Mouse (Mus musculus): ENCODE results near the gene Aars2.

Gene Aars2

DNA sequence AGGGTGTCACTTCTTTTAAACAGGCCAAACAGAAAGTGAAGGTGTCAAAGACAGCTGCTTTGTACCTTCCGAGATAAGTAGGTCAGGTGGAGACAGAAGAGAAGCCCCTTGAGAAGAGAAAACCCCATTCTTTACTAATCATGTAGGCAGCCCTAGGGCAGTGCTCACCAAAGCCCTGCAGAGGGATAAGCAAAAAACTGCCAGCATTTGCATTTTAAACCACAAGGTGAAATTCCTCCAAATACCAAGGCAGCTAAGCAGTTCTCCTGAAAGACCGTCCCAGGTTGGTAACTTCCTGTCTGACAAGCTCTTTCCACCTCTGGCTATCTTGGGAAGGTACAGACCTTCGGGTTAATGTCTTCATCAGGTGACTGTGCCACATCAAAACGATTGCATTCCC, 4.3 kb upstream of the Aars2 start:
- DNase-seq, result no peak

DNA sequence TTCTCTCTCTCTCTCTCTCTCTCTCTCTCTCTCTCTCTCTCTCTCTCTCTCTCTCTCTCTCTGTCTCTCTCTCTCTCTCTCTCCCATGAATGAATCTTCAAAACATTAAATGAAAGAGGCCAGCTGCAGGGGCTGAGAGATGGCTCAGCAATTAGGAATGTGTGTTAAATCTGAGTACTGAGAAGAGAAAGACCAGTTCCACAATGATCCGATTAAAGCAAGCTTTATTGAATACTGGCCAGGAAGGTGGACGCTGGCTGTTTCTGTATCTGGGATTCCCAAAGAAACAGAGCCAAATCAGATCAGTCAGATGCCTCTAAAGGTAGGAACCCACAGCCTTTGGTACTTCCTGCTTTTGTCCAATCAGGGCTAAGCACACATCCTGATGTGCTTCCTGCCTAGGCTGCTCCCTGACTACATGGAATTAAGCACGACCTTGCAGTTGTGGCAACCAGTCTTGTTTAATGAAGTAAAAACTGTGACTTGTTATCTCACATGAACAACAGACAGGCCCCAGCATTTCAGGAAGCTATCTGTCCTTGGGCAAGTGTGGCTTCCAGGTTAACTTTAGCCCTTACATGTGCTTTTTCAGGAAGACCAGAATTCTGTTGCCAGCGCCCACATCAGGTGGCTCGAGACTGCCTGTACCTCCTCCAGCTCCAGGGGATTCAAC, 3.2 kb upstream of the Aars2 start:
- DNase-seq, result no peak

DNA sequence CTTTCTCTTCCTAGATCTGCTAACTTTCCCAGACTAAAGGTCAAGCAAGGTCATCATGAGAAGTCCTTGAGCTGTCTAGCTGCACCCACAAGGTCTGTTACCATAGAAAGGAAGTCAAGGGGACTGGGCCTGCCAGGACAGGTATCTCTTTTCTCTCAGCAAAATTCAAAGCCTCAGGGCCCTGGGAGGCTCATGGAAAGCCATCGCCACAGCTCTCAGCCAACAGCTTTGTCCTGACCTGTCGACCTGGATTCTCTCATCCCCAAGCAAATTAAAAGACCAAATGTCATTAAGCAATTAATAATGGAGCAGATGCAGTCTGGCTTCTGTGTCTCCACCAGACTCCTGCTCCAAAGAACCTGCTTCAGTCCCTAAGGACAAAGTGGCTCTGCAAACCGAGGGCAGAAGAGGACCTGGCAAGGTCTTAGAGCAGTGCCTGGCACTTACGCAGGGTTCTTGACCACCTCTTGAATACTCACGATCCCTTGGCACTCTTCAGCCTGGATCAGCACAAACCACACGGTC, 638 bp upstream of the Aars2 start:
- no peak for DNase-seq

DNA sequence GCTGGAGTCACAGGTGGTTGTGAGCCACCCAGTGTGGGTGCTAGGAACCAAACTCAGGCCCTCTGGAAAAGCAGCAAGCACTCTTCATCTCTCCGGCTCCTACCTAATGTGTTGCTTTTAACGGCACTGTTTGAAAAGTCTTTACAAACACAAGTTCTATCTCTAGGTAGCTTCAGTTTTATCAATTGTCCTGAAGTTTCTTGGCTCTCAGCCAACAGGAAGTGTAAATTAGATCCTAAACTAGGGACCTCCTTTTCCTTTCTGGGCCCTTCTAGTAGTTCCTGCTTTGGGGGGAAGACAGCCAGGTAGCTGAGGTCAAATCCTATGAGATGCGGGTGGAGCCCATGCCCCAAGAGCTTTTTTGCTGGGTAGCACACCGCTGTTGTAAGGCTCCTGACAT, 4.2 kb downstream of the Aars2 start:
- DNase-seq, result no peak

DNA sequence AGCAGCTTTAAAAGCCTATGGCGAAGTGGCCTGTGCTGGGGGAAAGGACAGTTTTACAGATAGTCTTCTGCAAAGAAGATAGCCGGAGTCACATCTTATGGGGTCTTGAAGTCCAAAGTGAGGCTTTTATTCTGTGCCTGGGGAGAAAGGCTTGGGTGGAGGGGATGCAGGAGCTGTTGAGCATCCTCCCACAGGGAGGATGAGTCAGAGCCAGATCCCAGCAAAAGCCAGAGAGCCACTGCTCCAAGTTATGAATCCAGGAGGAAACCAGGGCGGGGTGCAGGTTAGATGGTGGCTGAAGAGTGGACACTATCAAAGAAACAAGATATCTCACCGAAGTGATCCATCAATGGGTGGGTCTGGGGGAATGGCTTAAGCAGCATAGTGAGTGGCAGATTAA, 5.1 kb downstream of the Aars2 start:
- no peak for DNase-seq

DNA sequence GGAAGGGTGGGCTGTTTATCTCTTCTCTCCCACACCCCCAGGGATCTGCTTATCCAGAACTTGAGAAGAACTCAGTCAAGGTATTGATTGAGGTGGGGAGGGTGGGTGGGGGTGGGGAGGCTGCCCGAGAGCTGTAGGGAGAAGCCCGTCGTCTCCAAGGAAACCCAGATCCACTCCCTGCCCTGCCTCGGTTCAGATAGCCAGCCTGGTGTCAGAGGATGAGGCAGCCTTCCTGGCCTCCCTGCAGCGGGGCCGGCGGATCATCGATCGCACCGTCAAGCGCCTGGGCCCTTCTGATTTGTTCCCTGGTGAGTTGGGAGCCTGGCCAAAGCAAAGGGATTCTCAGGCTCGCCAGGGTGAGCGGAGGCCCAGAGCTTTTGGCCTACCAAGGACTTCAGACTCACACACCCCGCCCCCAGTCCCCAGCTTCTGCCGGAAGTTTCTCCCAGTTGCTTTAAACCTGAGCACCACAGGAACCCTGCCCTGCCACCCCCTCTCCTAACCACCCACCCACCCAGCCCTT, 8.6 kb downstream of the Aars2 start:
- DNase-seq, result no peak

DNA sequence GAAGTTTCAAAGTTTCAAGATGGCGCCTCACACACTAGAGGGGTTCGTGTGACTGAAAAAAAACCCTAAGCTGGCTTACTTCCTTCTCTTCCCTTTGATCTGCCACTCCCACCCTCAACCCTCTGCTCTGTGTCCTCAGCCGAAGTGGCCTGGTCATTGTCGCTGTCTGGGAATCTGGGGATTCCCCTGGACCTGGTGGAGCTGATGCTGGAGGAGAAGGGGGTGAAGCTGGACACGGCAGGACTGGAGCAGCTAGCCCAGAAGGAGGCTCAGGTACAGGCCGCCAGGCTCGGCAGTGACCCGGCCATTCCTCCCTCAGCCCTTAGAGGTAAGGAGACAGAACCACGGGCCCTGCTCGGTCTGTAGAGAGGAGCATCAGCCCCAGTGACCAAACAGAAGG, 9.2 kb downstream of the Aars2 start:
- no peak for DNase-seq

DNA sequence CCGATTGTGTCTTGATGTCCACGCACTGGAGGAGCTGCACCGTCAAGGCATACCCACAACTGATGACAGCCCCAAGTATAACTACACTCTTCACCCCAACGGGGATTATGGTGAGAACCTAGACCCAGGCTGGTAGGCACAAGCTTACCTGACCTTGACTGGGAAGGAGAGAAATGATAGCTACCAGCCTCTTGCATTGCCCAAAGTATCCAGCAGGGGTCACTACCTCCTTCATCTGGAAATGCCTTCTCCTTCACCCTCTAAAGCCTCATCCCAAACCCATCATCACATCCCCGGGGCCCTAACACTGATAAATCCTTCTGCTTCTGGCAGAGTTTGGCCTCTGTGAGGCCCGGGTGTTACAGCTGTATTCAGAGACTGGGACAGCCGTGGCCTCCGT, 9.8 kb downstream of the Aars2 start:
- peak; percentile 81 for DNase-seq

DNA sequence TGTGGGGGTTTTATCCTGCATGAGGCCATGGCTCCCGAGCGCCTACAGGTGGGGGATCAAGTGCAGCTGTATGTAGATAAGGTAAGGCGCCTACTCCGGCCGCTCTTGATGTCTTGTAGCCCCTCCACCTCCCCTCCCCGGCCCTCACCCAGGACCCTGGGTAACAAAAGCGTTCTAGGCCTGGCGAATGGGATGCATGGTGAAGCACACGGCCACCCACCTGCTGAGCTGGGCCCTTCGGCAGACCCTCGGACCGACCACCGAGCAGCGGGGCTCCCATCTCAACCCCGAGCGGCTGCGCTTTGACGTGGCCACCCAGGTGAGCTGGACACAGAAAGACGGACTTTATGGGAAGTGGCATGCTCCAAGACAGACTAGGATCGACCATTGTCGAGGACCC, 10.5 kb downstream of the Aars2 start:
- no peak for DNase-seq

DNA sequence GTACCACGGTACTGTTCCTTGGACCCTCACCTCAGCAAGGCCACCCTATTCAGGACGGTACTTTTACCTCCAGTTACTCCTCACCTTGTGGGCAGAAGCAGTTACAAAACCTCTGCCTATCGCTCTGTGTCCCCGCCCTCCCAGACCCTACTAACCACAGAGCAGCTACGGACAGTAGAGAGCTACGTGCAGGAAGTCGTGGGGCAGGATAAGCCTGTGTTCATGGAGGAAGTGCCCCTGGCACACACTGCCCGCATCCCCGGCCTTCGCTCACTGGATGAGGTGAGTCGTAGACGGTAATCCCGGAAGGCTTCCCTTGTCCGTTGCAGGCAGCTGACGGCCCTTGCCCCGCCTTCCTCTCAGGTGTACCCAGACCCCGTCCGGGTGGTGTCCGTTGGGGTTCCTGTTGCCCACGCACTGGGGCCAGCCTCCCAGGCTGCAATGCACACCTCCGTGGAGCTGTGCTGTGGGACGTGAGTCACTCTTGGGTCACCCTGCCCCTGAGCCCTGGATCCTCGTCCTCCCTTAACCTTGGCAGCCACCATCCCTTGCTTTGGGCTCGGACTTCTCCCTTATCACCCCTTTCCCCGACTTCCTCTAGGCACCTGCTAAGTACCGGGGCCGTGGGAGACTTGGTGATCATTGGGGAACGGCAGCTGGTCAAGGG, 11.0 kb downstream of the Aars2 start:
- DNase-seq, result no peak

DNA sequence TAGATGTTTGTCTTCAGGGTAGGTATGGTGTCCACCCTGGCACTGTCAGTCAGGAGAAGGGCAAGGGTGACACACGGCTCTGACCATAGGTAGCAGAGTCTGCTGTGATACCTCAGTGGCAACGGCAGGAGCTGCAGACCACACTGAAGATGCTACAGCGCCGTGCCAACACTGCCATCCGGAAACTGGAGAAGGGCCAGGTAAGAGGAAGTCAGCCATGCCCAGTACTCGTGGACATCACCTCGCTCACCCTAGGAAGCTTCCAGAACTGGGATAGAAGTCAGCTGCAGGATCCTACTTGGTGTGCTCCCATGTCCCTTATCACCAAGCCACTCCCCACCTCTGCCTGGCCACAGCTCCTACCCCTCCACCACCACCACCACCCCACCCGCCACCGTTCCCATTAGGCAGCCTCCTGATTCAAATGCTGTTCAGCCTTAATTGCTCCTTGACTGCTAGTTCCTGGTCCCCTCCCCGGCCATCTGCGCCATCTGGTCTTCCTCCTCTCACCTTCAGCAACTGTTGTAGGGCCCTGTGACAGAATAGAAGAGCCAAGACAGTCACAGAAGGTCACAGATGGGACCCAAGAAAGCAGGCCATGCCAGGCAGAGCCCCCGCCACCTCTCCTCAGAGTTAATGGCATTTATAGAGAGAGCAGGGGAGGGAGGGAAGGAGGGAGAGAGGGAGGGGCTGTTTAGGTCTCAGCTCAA, 12.3 kb downstream of the Aars2 start:
- no peak for DNase-seq

DNA sequence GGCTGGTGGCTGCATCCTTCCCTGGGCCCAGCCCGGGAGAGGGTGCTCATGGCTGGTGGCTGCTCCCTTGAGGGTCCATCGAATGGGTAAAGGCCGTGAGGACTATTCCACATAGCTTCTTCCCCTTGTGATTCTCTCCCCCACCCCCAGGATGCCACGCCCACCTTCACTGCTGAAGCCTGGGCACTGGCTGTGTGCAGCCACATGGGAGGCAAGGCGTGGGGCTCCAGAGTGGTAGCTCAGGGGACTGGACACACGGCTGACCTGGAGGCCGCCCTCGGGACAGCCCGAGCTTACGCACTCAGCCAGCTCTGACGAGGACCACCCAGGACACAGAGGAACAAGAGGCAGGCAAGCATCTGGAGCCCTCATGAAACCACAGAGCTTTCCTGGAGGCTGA, 13.5 kb downstream of the Aars2 start:
- DNase-seq, result no peak

DNA sequence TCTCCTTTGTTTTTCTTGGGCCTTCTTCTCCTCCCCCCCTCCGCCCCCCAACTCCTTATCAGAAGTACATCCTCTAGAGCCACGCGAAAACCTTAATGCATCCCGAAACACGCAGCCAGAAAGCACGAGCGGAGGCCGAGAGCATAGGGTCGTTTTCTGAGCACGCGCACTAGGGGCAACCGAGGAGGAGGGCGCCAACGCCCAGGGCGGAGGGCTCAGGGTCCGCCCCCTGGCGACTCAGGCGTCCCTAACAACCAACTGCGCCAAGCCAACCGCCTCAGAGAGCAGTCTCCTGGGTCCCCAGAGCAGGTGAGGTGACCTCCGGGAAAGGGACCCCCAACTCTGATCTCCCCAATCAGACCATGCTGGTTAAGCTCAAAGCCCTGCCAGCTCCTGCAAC, 16.6 kb downstream of the Aars2 start, which contains the start of gene Tcte1:
Gene Tcte1 (plus strand): TSS at position 172 of the 400 bp plus-strand sequence.
- no peak for DNase-seq

DNA sequence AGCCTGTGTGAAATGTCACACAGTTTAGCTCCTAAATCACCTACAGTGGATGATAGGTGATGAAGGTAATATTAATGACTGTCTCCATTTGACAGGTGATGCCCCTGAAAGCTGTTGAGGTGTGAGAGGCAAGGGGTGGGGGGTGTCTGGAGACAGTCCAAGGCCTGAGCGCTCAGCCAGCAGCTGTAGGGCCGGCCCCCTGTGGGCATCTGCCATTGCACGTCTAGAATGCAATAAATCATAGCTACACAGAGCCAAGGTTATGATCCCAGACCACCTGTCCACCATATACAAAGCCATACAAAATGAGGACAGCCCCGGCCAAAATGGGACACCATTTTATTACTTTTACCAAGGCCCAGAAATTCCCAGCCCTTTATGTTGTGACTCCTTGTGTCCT, 18.3 kb downstream of the Aars2 start:
- no peak for DNase-seq

DNA sequence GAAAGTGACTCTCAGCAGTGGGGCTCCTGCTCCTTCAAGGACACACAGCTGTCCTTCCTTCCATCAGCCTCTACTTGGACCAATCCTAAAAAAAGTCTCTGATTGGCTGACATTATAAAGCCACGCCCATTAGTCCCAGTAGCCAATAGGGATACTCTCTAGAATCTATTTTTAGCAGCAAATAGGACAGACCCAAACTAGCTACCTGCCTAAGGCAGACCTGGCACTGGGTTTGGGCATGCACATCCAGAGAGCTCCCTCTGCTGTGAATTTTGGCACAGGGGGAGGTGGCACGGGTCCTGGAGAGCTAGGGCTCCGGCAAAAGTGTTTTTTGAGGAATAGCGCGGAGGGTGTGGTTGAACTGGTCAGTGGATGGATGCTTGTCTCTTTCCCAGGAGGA, 19.9 kb downstream of the Aars2 start:
- DNase-seq, result peak; percentile 69

DNA sequence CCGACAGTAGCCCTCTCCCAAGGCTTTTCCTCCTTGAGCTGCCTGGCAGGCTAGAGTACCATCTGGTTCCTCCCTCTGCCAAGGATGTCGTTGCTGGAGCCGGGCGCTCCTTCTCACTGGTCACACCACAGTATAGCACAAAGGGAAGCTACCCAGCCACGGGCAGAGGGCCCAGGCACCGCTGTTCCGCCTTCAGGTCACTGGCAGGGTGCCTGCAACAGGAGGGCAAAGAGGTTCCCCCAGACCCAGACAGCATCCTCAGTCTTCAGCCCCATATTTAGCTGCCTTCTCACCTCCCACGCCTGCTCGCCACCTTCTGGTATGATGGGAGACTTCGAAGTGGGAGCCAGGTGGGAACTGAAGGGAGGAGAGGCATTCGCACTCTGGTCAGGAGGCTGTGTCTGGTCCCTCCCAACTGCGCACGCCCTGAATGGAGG, 23.7 kb downstream of the Aars2 start:
- no peak for DNase-seq

DNA sequence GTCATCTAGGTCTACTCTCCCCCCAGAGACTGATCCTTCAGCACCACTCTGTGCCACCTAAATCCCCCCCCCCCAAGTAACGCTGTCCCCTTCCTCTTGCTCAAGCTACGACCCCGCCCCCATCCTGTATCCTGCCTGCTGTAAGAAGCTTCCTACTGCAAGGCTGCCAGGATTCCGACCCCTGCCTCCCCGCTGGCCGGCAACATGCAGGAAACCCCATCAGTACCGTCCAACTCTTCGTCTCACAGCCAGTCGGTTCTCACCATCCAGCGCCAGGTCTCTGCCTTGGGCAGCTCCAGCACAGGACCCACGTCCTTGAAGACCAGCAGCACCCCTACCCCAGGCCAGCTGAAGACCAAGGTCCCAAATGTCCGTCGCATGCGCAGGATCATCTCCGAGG, 26.3 kb downstream of the Aars2 start:
- DNase-seq, result no peak

DNA sequence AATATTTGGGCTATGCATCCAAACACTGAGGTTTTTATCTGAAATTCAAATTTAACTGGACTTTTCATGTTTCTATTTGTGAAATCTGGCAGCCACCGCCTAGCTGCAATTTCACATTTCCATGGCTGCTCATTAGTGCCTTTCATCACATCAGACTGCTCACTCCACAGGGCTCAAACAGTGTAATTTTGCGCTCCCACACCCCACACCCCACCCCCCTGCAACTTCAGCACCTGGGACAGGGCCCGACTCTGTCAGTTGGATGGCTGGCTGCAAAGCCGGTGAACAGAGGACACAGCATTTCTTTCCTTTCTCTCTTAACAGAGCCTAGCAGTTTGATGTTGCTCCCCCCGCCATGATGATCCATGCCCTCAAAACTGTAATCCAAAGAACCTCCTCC, 29.6 kb downstream of the Aars2 start:
- no peak for DNase-seq

DNA sequence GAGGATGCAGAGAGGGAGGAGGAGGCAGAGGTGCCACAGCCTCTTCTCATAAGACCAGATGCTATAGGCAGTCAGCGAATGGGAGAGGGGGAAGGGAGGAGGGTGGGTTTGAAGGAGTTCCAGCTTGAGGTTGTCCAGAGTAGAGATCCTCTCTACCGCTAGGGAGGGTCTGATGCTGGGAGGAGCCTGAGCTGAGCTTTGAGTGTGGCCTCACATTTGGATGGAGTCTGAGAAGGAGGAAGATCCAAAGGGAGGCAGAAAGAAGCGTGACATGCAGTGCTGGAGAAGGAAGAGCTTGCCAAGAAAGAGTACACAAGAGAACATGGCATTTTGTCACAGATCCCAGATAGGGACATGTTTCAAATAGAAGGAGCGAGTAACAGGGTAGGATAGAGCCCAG, 31.8 kb downstream of the Aars2 start:
- DNase-seq, result no peak

DNA sequence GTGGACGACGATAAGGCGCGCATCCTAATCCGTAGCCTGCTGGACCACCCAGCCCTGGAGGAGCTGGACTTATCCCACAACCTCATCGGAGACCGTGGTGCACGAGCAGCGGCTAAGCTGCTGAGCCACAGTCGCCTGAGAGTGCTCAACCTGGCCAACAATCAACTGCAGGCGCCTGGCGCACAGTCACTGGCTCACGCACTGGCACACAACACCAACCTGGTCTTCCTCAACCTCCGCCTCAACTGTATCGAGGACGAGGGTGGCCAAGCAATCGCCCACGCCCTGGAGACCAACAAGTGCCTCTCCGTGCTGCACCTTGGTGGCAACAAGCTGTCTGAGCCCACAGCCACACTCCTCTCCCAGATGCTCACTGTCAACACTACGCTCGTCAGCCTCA, 33.0 kb downstream of the Aars2 start:
- DNase-seq, result no peak

DNA sequence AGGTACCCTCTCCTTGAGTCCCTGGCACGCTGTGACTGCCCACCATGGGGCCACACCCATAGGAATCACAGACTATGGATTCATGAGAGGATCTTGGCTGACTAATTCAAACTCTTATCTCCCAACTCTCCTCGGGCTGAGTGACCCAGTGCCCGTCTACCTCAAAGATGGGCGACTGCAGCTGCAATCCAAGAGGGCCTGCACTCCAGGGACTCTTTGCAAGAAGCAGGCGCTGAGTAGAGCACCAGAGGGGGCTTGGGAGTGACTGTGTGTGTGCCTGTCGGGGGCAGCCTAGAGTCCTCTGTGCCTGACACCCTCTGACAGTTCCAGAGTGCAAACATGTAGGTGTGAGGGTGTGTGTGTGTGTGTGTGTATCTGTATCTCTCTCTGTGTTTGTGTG, 35.5 kb downstream of the Aars2 start:
- no peak for DNase-seq

DNA sequence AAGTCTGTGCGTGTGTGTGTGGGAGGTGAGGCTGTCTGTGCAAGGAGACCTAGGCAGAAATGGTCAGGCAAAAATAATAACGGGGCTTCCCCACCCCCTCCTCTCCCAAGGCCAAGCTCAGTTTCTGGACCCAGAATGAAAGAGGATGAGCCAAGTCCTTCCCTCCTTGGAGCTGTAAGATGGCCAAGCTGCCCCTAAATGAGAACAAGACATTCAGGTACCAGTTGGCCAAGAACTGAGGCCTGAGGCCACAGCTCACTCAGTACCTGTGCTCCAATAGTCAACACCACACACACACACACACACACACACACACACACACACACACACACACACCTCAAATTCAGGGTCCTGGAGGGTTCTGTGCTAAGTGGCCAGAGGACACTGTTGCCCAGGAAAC, 36.1 kb downstream of the Aars2 start:
- no peak for DNase-seq

DNA sequence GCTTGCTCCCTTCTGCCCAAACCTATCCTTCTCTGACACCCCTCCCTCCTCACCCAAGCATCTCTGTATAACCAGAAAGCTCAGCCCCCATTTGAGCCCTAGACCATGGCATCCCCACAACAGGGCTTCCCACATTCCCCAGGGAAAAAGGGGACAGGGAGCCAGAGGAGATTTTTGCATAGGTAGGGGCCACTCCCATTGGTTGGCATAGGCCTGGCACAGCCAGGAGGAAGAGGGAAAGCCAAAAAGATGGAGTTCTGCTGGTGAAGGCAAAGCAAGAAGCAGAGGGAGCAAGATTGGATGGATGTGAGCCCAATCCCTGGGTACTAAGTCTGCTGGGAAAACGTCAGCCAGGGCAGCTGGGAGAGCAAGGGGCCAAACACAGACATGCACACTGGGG, 36.5 kb downstream of the Aars2 start:
- no peak for DNase-seq
